Comparison of ENCODE assay signal across 9 mouse cellular contexts in genomic region chr2:104849991-104850359, GRCm38 (mm10). TPM values are rescaled to one million over a fixed set of nuclear protein-coding genes. Genes with fewer than 3 reads are reported as not detected.
DNase-seq lines count a peak whose midpoint lies in the region; ATAC-seq and TF ChIP-seq lines count a peak whose summit lies in the region.
"Had no signal": no experiment of that assay in that cellular context is flagged by ENCODE, and none has a peak within 500 bp of the region (broad histone marks: within the 10 kb centered on the region; RNA-seq: fewer than 3 reads in every experiment).

No protein-coding gene starts in this region.

- TF ChIP-seq CTCF in bone marrow, adult 2 months (IDR thresholded peaks at IDR 0.05; ENCODE audit: control insufficient read depth, insufficient read depth, low read length), result no peak
- TF ChIP-seq CTCF in hindbrain, postnatal 0 days (IDR thresholded peaks at IDR 0.05; ENCODE audit: low read depth), result no peak

- peak overlapping the region; percentile 99 for H3K4me2 ChIP-seq in kidney, embryonic 14.5 days (replicated peaks; ENCODE audit: low read depth, low read length)
- peak overlapping the region; percentile 100 for H3K4me2 ChIP-seq in hindbrain, postnatal 0 days (ENCODE audit: low read depth, low read length)
- H3K4me2 ChIP-seq in midbrain, embryonic 16.5 days (ENCODE audit: low read length), result peak overlapping the region; percentile 99

- peaks cover 4% of the 10 kb centered on the region; the same call in 1 of the 2 replicates for H3K27me3 ChIP-seq in kidney, embryonic 14.5 days (ENCODE audit: control insufficient read depth, insufficient read depth, low read length)
- H3K27me3 ChIP-seq in hindbrain, postnatal 0 days (ENCODE audit: insufficient read depth, low read length), result no peaks in the 10 kb centered on the region; the same call in 1 of the 2 replicates
- peaks cover 8% of the 10 kb centered on the region for H3K27me3 ChIP-seq in midbrain, embryonic 16.5 days (ENCODE audit: control insufficient read depth, insufficient read depth, low read depth, low read length)
- H3K27me3 ChIP-seq: Patski had no signal

- H3K27ac ChIP-seq in kidney, embryonic 14.5 days (ENCODE audit: low read depth, low read length), result no peak overlapping the region
- no peak overlapping the region for H3K27ac ChIP-seq in bone marrow, adult 2 months (ENCODE audit: control insufficient read depth, insufficient read depth, low read depth, low read length, poor library complexity)
- H3K27ac ChIP-seq in hindbrain, postnatal 0 days, result no peak overlapping the region
- H3K27ac ChIP-seq in midbrain, embryonic 16.5 days (ENCODE audit: low read length), result no peak overlapping the region

- WGBS in kidney, embryonic 14.5 days, result 67% methylated on average over 3 of the region's 3 CpGs
- 28% methylated on average over 3 of the region's 3 CpGs for WGBS in bone marrow, adult 2 months
- WGBS in hindbrain, postnatal 0 days, result 63% methylated on average over 3 of the region's 3 CpGs
- 66% methylated on average over 3 of the region's 3 CpGs for WGBS in midbrain, embryonic 16.5 days

- H3K4me3 ChIP-seq in kidney, embryonic 14.5 days (ENCODE audit: low read length), result peak overlapping the region; percentile 57
- H3K4me3 ChIP-seq in bone marrow, adult 2 months (replicated peaks; ENCODE audit: control insufficient read depth, low read depth, low read length), result peak overlapping the region; percentile 66
- peak overlapping the region; percentile 60 for H3K4me3 ChIP-seq in hindbrain, postnatal 0 days (ENCODE audit: low read length)
- H3K4me3 ChIP-seq in midbrain, embryonic 16.5 days (ENCODE audit: low read depth, low read length), result peak overlapping the region; percentile 48

- H3K36me3 ChIP-seq in kidney, embryonic 14.5 days (ENCODE audit: control insufficient read depth, insufficient read depth, low read length), result no peaks in the 10 kb centered on the region
- H3K36me3 ChIP-seq in hindbrain, postnatal 0 days (ENCODE audit: insufficient read depth, low read length), result no peaks in the 10 kb centered on the region
- no peaks in the 10 kb centered on the region for H3K36me3 ChIP-seq in midbrain, embryonic 16.5 days (ENCODE audit: control insufficient read depth, insufficient read depth, low read length)

- no peaks in the 10 kb centered on the region for H3K9me3 ChIP-seq in kidney, embryonic 14.5 days (ENCODE audit: control insufficient read depth, low read length)
- no peaks in the 10 kb centered on the region for H3K9me3 ChIP-seq in hindbrain, postnatal 0 days (ENCODE audit: low read length)
- H3K9me3 ChIP-seq in midbrain, embryonic 16.5 days (replicated peaks; ENCODE audit: control insufficient read depth, low read length, poor library complexity, severe bottlenecking), result no peaks in the 10 kb centered on the region

- no peaks in the 10 kb centered on the region for H3K4me1 ChIP-seq in kidney, embryonic 14.5 days (ENCODE audit: control insufficient read depth, insufficient read depth, low read length)
- H3K4me1 ChIP-seq in bone marrow, adult 2 months (ENCODE audit: control insufficient read depth, insufficient read depth, low read length), result no peaks in the 10 kb centered on the region; the same call in 1 of the 2 replicates
- no peaks in the 10 kb centered on the region for H3K4me1 ChIP-seq in hindbrain, postnatal 0 days (ENCODE audit: insufficient read depth, low read length)
- H3K4me1 ChIP-seq in midbrain, embryonic 16.5 days (ENCODE audit: control insufficient read depth, insufficient read depth, low read length), result peaks cover 6% of the 10 kb centered on the region

- no peak for DNase-seq in kidney, adult 9 months
- peak; percentile 6 for DNase-seq in hindbrain, postnatal 0 days (ENCODE audit: low spot score)
- no peak for DNase-seq in c-Kit-positive CD71-positive TER-119-positive erythroid progenitor cells, embryonic 14.5 days (ENCODE audit: low spot score)
- no peak for DNase-seq in urinary bladder, postnatal 25 days (ENCODE audit: low spot score)
- DNase-seq in layer of hippocampus, adult 9-11 months, result no peak

- peak overlapping the region; percentile 60; the same call in 1 of the 2 replicates for H3K9ac ChIP-seq in kidney, embryonic 14.5 days (ENCODE audit: low read depth, low read length)
- peak overlapping the region; percentile 50; the same call in 1 of the 2 replicates for H3K9ac ChIP-seq in hindbrain, postnatal 0 days (replicated peaks; ENCODE audit: low read length)
- H3K9ac ChIP-seq in midbrain, embryonic 16.5 days (ENCODE audit: low read depth, low read length), result peak overlapping the region; percentile 68; the same call in 1 of the 2 replicates

- TF ChIP-seq POLR2A in bone marrow, adult 2 months (IDR thresholded peaks at IDR 0.05; ENCODE audit: borderline replicate concordance, control insufficient read depth, low read depth, low read length), result no peak

- ATAC-seq in kidney, embryonic 14.5 days (ENCODE audit: low FRiP score, low TSS enrichment), result no peak
- no peak for ATAC-seq in hindbrain, postnatal 0 days
- no peak for ATAC-seq in midbrain, embryonic 16.5 days

RNA-seq across cellular contexts. Expression of gene Prrg4, which starts 0.3 kb away (rescaled TPM):
- 2.1 and 2.9 TPM in 2 replicates for polyA plus RNA-seq in kidney, embryonic 14.5 days (2014; fragmentation: Nextera tagmentation; extraction: Ambion mirVana)
- polyA plus RNA-seq in bone marrow, adult 2 months (2011; ENCODE audit: insufficient read depth, insufficient read length, low replicate concordance, missing spikeins), result not detected in 2 replicates
- 2.2 and 3.8 TPM in 2 replicates for total RNA-seq in hindbrain, postnatal 0 days (2014; rRNA removed)
- 1.4 and 1.6 TPM in 2 replicates for polyA plus RNA-seq in hindbrain, postnatal 0 days (2015; fragmentation: Nextera tagmentation; extraction: Ambion mirVana)
- polyA plus RNA-seq in midbrain, embryonic 16.5 days (2015; fragmentation: Nextera tagmentation; extraction: Ambion mirVana), result 0.58 and 0.78 TPM in 2 replicates

RNA-seq across cellular contexts. Expression of gene Ccdc73, which starts 17.6 kb away (rescaled TPM):
- polyA plus RNA-seq in kidney, embryonic 14.5 days (2014; fragmentation: Nextera tagmentation; extraction: Ambion mirVana), result 7.1 and 7.4 TPM in 2 replicates
- 8.8 TPM in 1 of 2 replicates, not detected in the other for polyA plus RNA-seq in bone marrow, adult 2 months (2011; ENCODE audit: insufficient read depth, insufficient read length, low replicate concordance, missing spikeins)
- 15.2 TPM in 1 of 2 replicates, not detected in the other for total RNA-seq in hindbrain, postnatal 0 days (2014; rRNA removed)
- 3.7 and 5.2 TPM in 2 replicates for polyA plus RNA-seq in hindbrain, postnatal 0 days (2015; fragmentation: Nextera tagmentation; extraction: Ambion mirVana)
- polyA plus RNA-seq in midbrain, embryonic 16.5 days (2015; fragmentation: Nextera tagmentation; extraction: Ambion mirVana), result 4.4 and 6.5 TPM in 2 replicates

RNA-seq across cellular contexts. Expression of gene Qser1, which starts 33.4 kb away (rescaled TPM):
- polyA plus RNA-seq in kidney, embryonic 14.5 days (2014; fragmentation: Nextera tagmentation; extraction: Ambion mirVana), result 17.0 and 21.6 TPM in 2 replicates
- 1.2 and 2.8 TPM in 2 replicates for polyA plus RNA-seq in bone marrow, adult 2 months (2011; ENCODE audit: insufficient read depth, insufficient read length, low replicate concordance, missing spikeins)
- total RNA-seq in hindbrain, postnatal 0 days (2014; rRNA removed), result 12.2 and 14.1 TPM in 2 replicates
- polyA plus RNA-seq in hindbrain, postnatal 0 days (2015; fragmentation: Nextera tagmentation; extraction: Ambion mirVana), result 4.1 and 4.3 TPM in 2 replicates
- polyA plus RNA-seq in midbrain, embryonic 16.5 days (2015; fragmentation: Nextera tagmentation; extraction: Ambion mirVana), result 5.8 and 7.1 TPM in 2 replicates
